Mouse (Mus musculus): ENCODE measurements around the gene Zkscan2. TPM values are rescaled to one million over a fixed set of nuclear protein-coding genes. Genes with fewer than 3 reads are reported as not detected.

The Zkscan2 gene
- polyA plus RNA-seq, 1 experiment from 2014 or later: 18.6 TPM

Other genes with a start within 250 kb of the Zkscan2 start
- 100 and 115 TPM in 2 replicates for gene Lcmt1, start 130.7 kb downstream of the Zkscan2 start, polyA plus RNA-seq (2014; fragmentation: Nextera tagmentation; extraction: Ambion mirVana)
- gene Arhgap17, start 130.5 kb downstream of the Zkscan2 start, polyA plus RNA-seq (2014; fragmentation: Nextera tagmentation; extraction: Ambion mirVana): 8.1 and 12.0 TPM in 2 replicates
- not detected in 2 replicates for gene Aqp8, start 38.2 kb downstream of the Zkscan2 start, polyA plus RNA-seq (2014; fragmentation: Nextera tagmentation; extraction: Ambion mirVana)

Data from midbrain, embryonic 14.5 days (tissue).